Mouse (Mus musculus): ENCODE results near the gene Hvcn1.

GRCm38 (mm10) chr5:122164011-122164410 is 42.6 kb upstream of the Hvcn1 start:
- no peak for TF ChIP-seq POLR2A (IDR thresholded peaks at IDR 0.05; ENCODE audit: borderline replicate concordance, control insufficient read depth, low read depth, low read length)
- no peak for TF ChIP-seq CTCF (IDR thresholded peaks at IDR 0.05; ENCODE audit: control insufficient read depth, insufficient read depth, low read length)
